Mouse (Mus musculus) retina, adult 2 months (tissue): Measurements from ENCODE around the gene Tatdn3.
"Not testable (repeated sequence)": the region's sequence is repeated elsewhere in the genome, so short reads cannot be mapped to it uniquely, and the experiment has no call there.

Experiments
- DNase-seq: peaks from one replicate; pipeline ENCODE4 v3.0.0-alpha.2; 2012; ENCODE audit warnings: low read depth, low spot score

The Tatdn3 gene

GRCm38 (mm10) chr1:191036554-191037334 lies 26.0 kb downstream of the Tatdn3 start, which contains the start of gene Spata45:
Gene Spata45 (plus strand): TSS chr1:191036639.
- no peak for DNase-seq

DNA sequence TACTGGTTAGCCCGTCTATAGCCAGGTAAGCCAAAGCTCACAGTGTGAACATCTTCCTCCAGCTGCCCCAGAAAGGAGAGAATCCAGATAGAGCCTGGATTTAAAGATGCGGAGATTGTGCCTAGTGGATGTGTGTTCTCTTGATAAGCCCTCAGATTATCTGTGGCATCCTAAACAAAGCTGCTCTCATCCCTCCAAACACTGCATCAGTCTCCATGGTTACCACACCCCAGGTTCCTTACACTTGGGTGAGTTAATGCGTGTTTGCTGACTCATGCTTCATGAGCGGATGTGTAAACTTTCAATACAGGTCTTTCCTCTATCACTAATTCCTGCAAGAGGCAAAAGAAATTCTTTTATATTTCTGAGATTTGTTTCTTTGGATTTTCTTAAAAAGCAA lies 27.1 kb downstream of the Tatdn3 start:
- no peak for DNase-seq

- DNase-seq: not testable (repeated sequence)
Observed at GRCm38 (mm10) chr1:191030922-191031425, 31.8 kb downstream of the Tatdn3 start.

DNA sequence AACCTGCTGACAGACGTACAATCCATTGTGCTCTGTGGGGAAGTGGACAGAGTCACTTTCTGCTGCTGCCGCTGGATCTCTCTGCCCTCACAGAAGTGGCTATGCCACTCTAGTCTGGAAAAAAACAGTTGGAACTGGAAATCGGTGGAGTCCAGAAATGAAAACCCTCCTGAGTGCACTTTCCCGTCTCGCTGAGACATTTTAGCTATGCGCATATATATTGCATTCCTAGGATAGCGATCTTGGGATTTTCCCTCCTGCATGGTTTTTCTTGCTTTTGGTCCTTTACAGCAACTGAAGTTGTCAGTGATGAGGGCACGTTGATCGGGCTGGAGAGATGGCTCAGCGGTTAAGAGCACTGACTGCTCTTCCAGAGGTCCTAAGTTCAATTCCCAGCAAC lies 32.5 kb downstream of the Tatdn3 start:
- no peak for DNase-seq

- peak; percentile 96 for DNase-seq
Observed at GRCm38 (mm10) chr1:191026021-191026713, 36.6 kb downstream of the Tatdn3 start, which contains the start of gene Flvcr1. Gene Flvcr1 (minus strand): TSS chr1:191026158.

DNA sequence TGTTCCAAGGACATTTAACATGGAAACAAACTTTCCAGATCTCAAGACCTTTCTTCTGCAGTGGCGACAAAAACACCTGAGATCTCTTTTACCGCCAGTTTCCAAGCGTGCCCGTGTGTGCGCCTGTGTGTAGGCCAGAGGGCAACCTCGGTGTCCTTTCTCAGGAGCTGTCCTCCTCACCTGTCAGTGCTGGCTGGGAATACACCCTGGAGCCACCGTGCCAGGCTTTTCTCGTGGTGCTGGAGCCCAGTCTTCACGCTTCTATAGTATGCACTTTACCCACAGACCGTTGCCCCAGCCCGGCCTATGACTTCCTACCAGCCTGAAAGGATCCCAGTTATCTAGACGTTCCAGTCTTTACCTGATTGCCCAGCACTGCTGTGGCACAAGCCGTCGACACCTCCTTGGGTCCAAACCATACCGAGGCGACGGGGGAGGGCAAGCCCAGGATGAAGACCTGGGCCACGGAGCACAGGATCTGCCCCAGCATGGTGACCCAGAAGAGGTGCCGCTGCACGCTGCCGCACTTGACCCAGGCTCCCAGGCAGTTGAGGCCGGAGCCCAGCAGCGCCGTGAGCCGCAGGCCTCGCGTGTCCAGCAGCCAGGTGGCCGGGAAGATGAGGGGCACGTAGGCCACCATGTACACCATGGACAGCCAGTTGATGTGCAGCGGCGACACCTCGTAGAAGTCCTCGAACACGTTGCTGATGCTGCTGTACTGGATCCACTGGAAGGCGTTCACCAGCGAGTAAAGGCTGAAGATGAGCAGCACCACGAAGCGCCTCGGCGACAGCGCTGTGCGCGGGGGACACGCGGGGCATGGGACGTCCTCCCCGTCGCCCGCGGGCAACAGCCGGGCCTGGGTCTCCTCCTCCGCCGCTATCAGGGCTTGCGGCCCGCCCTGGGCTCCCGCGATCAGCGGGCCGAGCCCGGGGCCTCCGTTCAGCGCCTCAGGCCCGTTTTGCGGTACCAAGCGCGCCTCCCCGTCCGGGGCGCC lies 37.4 kb downstream of the Tatdn3 start:
- no peak for DNase-seq

DNA sequence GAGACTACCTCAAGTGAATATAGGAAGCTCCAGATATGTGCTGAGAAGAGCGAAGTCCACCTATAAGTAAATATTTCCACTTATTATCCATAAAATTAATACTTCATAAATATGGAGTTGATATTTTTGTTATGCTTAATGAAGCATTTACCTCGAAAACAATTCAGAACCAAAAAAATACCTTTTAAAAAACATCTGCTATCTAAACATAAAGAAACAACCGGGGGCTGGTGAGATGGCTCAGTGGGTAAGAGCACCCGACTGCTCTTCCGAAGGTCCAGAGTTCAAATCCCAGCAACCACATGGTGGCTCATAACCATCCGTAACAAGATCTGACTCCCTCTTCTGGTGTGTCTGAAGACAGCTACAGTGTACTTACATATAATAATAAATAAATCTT lies 38.9 kb downstream of the Tatdn3 start:
- not testable (repeated sequence) for DNase-seq

DNA sequence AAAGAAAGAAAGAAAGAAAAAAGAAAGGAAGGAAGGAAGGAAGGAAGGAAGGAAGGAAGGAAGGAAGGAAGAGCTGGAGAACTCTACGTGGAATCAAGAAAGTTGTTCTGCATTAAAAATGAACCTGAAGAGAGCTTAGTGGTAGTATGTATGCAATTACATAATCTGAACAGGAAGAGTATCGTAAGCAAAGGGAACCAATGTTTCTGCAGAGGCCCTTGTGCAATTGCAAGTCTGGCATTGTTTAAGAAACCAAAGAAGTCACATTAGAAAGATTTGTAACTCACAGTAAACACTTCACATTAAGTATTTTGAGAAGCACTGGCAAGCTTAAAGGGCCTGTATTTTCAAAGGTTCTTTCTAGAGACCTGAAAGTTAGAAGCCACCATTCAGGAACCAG lies 39.6 kb downstream of the Tatdn3 start:
- no peak for DNase-seq

DNA sequence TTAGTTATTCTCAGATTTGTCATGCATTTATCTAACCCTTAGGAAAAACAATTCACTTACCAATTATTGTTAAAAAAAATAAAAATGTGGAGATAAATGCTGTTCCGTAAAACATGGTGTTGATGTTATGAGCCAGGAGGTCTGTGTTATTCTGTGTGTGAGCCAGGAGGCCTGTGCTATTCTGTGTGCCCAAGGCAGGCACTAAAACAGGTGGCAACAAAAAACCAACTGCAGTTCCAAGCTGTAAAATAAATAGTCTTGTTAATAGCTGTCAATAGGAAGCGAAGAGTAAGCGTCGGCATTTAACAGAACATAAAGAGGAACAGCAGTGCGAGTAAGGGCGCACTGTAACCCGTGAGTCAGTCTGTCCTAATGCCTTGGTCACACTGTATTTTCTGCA lies 41.7 kb downstream of the Tatdn3 start:
- DNase-seq: no peak

GRCm38 (mm10) chr1:191020217-191020924 lies 42.4 kb downstream of the Tatdn3 start:
- no peak for DNase-seq

DNA sequence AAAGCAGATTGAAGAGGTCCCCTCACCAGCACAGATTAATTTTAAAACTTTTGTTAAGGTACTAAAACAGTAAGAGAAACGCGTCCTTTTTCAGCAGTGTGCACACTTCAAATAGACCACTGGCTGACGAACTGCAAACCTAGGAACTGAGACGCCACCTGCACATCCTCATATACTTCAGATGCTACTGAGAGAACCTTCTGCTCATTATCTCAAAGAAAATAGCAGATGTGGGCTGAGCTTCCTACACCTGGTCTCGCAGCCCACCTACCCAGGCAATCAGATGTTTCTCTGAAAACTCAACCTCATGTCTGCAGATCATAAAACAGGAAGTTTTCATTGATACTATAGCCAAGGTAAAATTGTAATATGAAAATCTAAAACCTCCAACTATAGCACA lies 42.9 kb downstream of the Tatdn3 start:
- DNase-seq: no peak

- no peak for DNase-seq
Observed at GRCm38 (mm10) chr1:191014271-191014670, 48.5 kb downstream of the Tatdn3 start.

- DNase-seq: no peak
Observed at GRCm38 (mm10) chr1:191008707-191009106, 54.0 kb downstream of the Tatdn3 start.

DNA sequence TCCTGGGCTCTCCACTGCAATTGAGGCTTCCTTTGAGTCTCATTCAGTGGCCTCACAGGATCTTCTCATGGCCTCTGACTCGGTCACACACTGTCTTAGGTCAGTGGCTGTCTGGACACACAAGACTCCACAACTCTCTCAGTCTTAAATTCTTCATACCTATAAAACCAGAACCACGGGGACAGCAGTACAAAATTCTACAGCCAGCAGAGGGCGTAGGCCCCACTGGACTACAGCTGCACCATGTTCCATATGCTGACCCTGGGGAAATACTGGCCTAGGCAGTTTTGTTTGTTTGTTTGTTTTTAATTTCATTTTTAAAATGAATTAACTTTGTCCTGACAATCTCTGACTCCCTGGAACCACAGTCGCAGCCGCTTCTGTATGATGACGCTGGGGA lies 60.5 kb downstream of the Tatdn3 start:
- DNase-seq: no peak

DNA sequence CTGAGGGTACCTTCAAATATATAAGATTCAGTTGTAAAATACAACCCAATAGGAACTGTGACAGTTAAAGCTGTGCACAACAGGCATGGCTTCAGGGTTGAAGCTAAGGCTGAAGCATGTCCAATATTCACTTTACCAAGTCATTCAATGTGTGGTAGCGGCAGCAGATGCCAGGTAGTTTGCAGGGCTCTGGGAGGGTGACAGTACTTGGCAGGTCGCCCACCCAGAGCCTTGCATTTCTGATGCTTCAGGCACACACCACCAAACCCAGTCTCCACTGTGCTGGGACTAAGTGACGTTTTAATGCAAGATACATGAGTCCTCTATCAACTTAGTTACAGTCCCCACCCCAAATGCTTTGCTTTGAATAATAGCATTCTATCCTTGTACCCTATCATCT lies 62.0 kb downstream of the Tatdn3 start:
- DNase-seq: no peak

DNA sequence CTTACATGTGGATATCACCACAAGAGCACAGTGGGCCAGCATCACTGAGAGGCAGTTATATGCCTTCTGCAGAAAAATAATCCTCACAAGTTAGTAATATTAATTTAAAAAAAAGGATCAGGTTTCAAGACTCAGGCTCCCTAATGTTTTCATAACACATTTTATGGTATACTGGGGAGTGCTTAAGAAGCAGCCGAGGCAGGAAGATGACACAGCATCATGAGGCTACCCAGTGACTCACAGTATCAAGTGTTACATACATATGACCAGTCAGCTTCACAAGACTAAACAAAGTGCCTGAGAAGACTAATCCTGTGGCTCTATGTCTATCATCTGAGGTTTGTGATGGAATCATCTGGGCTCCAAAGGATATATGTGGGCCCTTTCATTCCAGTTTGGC lies 64.7 kb downstream of the Tatdn3 start:
- no peak for DNase-seq

- no peak for DNase-seq
Observed at GRCm38 (mm10) chr1:190996346-190996877, 66.3 kb downstream of the Tatdn3 start.
